Mouse (Mus musculus): Measurements from ENCODE around the gene Tmem107. TPM values are rescaled to one million over a fixed set of nuclear protein-coding genes. Genes with fewer than 3 reads are reported as not detected.

Tmem107 gene
- 1 to 10 TPM; 2.4 to 4.2 TPM for polyA plus RNA-seq (2017; shearing (Covaris generic))

- peak; percentile 81 for ATAC-seq
These were observed at the start of gene Tmem107 for GRCm38 (mm10) chr11:69070590-69071222. Gene Tmem107 (plus strand): TSS chr11:69070806.

GRCm38 (mm10) chr11:69026562-69026961 is 44.0 kb upstream of the Tmem107 start:
- ATAC-seq, result no peak

GRCm38 (mm10) chr11:69028805-69029204 is 41.8 kb upstream of the Tmem107 start:
- no peak for ATAC-seq

- ATAC-seq, result no peak
These were observed 37.1 kb upstream of the Tmem107 start for GRCm38 (mm10) chr11:69033552-69033951.

GRCm38 (mm10) chr11:69034585-69034984 is 36.0 kb upstream of the Tmem107 start:
- ATAC-seq, result no peak

- ATAC-seq, result no peak
These were observed 35.2 kb upstream of the Tmem107 start for GRCm38 (mm10) chr11:69035411-69035810.

DNA sequence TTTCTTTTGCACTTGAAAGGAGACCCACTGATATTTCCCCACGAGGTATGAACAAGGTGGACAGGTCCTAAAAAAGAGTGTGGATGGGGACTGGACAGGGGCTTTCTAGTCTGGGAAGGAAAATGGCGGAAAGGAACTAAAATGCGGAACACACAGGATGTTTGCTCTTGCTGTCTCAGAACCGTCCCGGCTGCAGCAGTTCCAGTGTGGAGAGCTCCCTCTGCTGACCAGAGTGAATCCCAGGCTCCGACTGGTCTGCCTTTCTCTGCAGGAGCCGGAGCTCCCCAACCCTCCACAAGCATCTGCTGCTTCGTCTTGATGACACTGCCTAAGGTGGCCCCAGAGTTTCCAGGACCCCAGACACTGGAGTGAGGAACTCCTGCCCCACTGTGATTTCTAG is 34.8 kb upstream of the Tmem107 start:
- no peak for ATAC-seq

GRCm38 (mm10) chr11:69036486-69037230 is 33.9 kb upstream of the Tmem107 start:
- peak; percentile 3 for ATAC-seq

DNA sequence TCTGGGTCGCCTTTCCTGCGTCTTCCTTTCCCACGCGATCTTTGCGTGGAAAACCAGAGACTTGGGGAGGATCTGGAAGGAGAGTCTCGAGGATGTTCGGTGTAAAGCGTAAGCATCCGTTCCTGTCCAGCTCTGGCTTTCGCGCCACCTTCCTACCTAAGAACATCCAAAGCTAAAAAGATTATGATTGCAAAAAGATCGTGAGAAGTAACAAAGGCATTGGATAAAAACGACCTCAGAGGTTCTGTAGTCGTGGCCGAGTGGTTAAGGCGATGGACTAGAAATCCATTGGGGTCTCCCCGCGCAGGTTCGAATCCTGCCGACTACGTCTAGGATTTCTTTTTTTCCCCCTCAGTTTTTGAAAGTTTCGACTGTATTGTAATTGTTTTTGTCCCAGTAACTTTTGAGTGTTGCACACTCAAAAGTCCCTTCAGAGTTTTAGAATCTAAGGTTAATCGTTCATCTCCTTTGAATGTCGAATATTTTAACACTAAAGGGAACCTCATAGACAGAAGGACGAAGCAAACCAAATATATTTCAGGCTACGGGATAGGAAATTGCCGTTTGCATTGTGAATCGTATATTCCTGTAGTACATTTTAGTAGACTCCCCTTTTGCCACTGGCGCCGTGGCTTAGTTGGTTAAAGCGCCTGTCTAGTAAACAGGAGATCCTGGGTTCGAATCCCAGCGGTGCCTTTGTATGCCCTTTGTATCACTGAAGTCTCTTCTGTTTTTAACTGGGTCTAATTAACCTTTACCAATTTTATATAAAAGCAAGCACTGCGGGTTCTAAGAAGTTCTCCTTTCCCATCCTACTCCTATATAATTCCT is 33.2 kb upstream of the Tmem107 start:
- peak; percentile 21 for ATAC-seq

- ATAC-seq, result no peak
These were observed 32.4 kb upstream of the Tmem107 start for GRCm38 (mm10) chr11:69038173-69038572.

DNA sequence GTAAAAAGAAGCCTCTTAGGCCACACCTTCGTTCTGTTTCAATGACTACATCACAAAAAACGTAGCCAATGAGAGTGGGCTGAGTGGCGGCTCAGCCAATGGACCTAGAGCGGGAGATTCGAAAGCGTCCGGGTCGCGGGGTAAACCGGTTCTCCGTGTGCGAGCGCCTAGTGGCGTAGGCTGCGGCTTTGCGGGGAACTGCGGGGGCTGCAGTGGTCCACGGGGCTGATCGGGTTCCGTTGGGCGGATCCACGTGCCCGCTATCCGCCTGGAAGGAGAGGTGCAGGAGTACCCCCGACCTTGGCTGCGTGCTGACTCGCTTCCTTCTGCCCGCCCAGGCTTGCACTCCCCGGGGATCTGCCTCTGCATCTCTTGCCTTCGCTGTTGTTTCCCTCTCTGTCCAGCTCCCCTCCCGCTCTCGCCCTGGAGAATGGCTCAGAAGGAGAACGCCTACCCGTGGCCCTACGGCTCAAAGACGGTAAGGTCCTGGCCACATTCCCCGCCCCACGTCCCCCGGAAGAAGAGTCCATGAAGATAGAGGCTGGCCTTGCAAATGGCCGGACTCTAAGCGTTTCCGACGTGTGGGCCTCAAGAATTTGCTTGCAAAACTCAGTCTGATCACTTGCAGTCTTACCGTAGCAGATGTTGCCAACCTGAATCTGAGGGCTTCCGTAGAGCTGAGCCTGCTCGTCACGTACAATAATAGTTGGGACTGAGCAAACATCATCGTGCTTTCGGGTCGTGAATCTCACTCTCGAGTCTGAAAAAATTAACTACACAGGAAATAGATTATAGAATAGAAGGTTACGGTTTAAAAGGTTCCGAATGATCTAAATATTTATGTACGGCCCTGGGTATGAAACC is 24.8 kb upstream of the Tmem107 start, which contains the start of gene Aurkb:
Gene Aurkb (plus strand): TSS at position 117 of the 864 bp plus-strand sequence.
- peak; percentile 82 for ATAC-seq

- no peak for ATAC-seq
These were observed 24.2 kb upstream of the Tmem107 start for GRCm38 (mm10) chr11:69046395-69046774.

DNA sequence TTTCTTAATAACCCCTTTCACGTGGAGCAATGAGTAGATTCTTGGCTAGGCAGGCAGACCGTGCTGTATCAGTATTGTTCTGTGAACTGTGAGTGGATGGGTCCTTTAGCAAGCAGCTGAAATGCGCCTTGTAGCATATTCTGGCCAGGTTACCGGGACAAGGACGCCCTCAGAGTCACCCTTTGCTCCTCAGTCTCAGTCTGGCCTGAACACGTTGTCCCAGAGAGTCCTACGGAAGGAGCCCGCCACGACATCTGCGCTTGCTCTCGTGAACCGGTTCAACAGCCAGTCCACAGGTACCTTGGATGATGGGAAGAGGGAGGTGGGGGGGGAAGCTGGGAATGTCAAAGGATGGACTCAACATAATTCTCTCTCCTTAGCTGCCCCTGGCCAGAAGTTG is 23.0 kb upstream of the Tmem107 start:
- no peak for ATAC-seq

GRCm38 (mm10) chr11:69048151-69048550 is 22.5 kb upstream of the Tmem107 start:
- no peak for ATAC-seq

DNA sequence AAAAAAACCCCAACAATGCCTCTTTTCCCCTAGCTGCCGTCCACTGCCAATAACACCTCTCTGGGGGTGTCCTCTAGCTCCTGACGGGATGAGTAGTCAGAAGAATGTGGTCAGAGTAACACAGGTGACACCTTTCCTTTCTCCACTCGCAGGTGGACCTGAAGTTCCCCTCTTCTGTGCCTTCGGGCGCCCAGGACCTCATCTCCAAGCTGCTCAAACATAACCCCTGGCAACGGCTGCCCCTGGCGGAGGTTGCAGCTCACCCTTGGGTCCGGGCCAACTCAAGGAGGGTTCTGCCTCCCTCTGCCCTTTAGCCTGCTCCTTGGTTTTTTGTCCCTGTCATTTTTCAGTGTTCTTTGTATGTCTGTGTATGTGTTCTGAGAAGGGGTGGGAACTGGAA is 19.9 kb upstream of the Tmem107 start:
- no peak for ATAC-seq

DNA sequence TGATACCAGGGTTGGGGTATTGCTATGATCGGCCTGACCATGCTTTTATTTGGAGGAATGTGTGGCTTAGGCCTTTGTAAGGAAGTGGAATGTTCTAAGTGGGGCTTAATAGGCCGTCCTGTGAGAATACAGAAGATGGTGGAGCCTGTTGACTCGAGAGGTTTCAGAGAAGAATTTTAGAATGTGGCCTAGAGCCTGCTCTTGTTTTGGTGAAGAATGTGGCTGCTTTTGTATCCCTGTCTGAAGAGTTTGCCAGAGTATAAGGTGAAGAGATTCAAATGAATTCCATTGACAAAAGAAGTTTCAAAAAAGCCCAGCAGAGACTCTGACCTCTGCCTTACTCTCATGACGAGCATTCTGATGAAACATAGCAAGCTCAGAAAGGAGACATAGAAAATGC is 18.8 kb upstream of the Tmem107 start:
- ATAC-seq, result no peak

DNA sequence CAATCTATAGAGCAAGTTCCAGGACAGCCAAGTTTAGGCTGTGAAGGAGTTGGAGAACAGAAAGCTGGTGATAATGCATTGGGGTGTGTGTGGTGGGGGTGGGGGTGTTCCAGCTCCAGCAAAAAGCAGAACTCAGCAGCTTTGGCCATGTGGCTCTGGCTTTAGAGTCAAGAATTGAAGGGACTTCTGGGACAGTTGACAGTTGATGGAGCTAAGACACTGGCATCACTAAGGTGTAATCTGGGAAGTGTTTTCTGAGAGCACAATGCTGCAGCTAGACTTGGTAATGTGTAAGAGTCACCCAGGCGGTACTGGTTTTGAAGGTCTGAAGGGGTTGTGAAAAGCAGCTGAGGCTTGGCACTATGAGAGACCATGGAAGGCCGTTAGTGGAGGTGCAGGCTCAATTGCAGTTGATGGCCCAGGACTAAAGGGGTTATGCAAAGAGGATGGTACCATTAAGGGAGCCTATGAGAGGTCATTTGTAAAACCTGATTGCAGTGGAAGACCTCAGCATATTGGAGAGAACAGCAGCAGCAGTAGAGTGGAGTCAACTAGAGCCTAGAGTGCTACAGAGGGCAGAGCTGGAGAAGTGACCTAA is 17.7 kb upstream of the Tmem107 start:
- no peak for ATAC-seq

GRCm38 (mm10) chr11:69053848-69054247 is 16.8 kb upstream of the Tmem107 start:
- no peak for ATAC-seq

- ATAC-seq, result no peak
These were observed 12.3 kb upstream of the Tmem107 start for GRCm38 (mm10) chr11:69058265-69058664.

DNA sequence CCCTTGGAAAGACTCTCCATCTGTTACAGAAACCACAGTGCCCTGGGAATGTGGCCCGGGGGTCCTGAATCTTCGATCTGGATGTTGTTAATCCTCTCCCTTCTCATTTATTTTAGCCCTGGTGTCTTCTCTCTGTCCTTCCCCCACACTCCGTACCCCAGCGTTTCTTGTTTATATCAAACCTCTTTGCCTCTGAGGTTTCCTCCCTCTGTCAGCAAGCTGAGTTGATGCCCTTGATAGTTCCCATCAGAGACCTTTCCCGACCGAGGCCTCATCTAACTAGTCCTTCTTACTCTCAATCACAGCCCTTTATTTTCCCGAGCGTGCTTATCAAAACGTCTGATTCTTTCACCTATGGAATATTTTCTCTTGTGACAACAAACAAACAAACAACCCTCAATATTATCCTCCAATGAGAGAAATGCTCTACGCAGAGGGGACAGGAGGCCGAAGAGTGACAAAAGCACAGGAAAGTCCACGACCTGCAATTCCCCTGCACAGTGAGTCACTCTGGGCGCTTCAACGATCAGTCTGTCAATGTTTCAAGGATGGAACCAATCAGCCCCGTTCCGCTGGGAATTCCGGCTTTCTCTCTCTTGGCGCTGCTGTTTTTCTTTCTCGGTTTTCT is 11.8 kb upstream of the Tmem107 start:
- no peak for ATAC-seq

GRCm38 (mm10) chr11:69059357-69059974 is 11.1 kb upstream of the Tmem107 start, which contains the start of gene Borcs6:
Gene Borcs6 (plus strand): TSS chr11:69059717.
- peak; percentile 89 for ATAC-seq
